Mouse (Mus musculus): ENCODE results near the gene Cacybp. TPM values are rescaled to one million over a fixed set of nuclear protein-coding genes. Genes with fewer than 3 reads are reported as not detected.

Cacybp gene
- polyA plus RNA-seq, 1 experiment: 39.9 TPM

- no peak overlapping the region for H3ac ChIP-seq (ENCODE audit: control insufficient read depth, insufficient read length)
- no peak overlapping the region for H3K4me3 ChIP-seq
- no peaks in the 10 kb centered on the region for H3K79me2 ChIP-seq (ENCODE audit: control insufficient read depth, insufficient read depth)
- no peak overlapping the region for H3K4me2 ChIP-seq (ENCODE audit: low read depth)
- TF ChIP-seq TCF12 (IDR thresholded peaks at IDR 0.05; ENCODE audit: insufficient read depth, poor library complexity, severe bottlenecking) (no peak), MYOG (IDR thresholded peaks at IDR 0.05; ENCODE audit: control insufficient read depth in 1 of 3, insufficient read depth in 1 of 3, insufficient read length in 2 of 3, low read depth in 2 of 3) (no peak)
- H3K27me3 ChIP-seq (ENCODE audit: control insufficient read depth, insufficient read depth, insufficient read length): no peaks in the 10 kb centered on the region
- no peaks in the 10 kb centered on the region for H3K36me3 ChIP-seq (ENCODE audit: control insufficient read depth, insufficient read depth)
Observed at GRCm38 (mm10) chr1:160238852-160239443, 26.3 kb upstream of the Cacybp start.

- H3K4me3 ChIP-seq: no peak overlapping the region
- no peaks in the 10 kb centered on the region for H3K27me3 ChIP-seq (ENCODE audit: control insufficient read depth, insufficient read depth, insufficient read length)
- no peak for TF ChIP-seq POLR2A (IDR thresholded peaks at IDR 0.05; ENCODE audit: insufficient read length, low read depth)
- TF ChIP-seq TCF3 (IDR thresholded peaks at IDR 0.05; ENCODE audit: insufficient read length, low read depth): no peak
- no peak for TF ChIP-seq SRF (IDR thresholded peaks at IDR 0.05; ENCODE audit: control insufficient read depth, insufficient read length, low read depth)
- no peak for TF ChIP-seq MYOD1 (IDR thresholded peaks at IDR 0.05; ENCODE audit: control insufficient read depth in 1 of 3, insufficient read length in 2 of 3, low read depth in 2 of 3)
- no peak for TF ChIP-seq MYOG (IDR thresholded peaks at IDR 0.05; ENCODE audit: control insufficient read depth in 1 of 3, insufficient read depth in 1 of 3, insufficient read length in 2 of 3, low read depth in 2 of 3)
- TF ChIP-seq E2F4 (IDR thresholded peaks at IDR 0.05; ENCODE audit: insufficient read depth): no peak
Observed at GRCm38 (mm10) chr1:160237981-160238380, 25.3 kb upstream of the Cacybp start.

GRCm38 (mm10) chr1:160233921-160234320 lies 21.2 kb upstream of the Cacybp start:
- no peaks in the 10 kb centered on the region for H3K36me3 ChIP-seq (ENCODE audit: control insufficient read depth, insufficient read depth)
- H3K4me3 ChIP-seq: no peak overlapping the region
- TF ChIP-seq TCF12 (IDR thresholded peaks at IDR 0.05; ENCODE audit: insufficient read depth, poor library complexity, severe bottlenecking) (no peak), POLR2A (IDR thresholded peaks at IDR 0.05; ENCODE audit: insufficient read length, low read depth) (no peak), REST (IDR thresholded peaks at IDR 0.05; ENCODE audit: insufficient read depth, insufficient read length) (no peak), USF1 (IDR thresholded peaks at IDR 0.05; ENCODE audit: low read depth) (no peak), E2F4 (IDR thresholded peaks at IDR 0.05; ENCODE audit: insufficient read depth) (no peak), MYOD1 (IDR thresholded peaks at IDR 0.05; ENCODE audit: control insufficient read depth in 1 of 3, insufficient read length in 2 of 3, low read depth in 2 of 3) (no peak), MYOG (IDR thresholded peaks at IDR 0.05; ENCODE audit: control insufficient read depth in 1 of 3, insufficient read depth in 1 of 3, insufficient read length in 2 of 3, low read depth in 2 of 3) (no peak), POLR2AphosphoS2 (IDR thresholded peaks at IDR 0.05; ENCODE audit: insufficient read length, low read depth) (no peak), SRF (IDR thresholded peaks at IDR 0.05; ENCODE audit: control insufficient read depth, insufficient read length, low read depth) (no peak), CEBPB (IDR thresholded peaks at IDR 0.05; ENCODE audit: insufficient read depth, poor library complexity, severe bottlenecking) (no peak), TCF3 (IDR thresholded peaks at IDR 0.05; ENCODE audit: insufficient read length, low read depth) (no peak), MAX (IDR thresholded peaks at IDR 0.05; ENCODE audit: low read depth) (no peak)
- no peaks in the 10 kb centered on the region for H3K27me3 ChIP-seq (ENCODE audit: control insufficient read depth, insufficient read depth, insufficient read length)
- peak overlapping the region; percentile 16 for H3K4me2 ChIP-seq (ENCODE audit: low read depth)
- no peaks in the 10 kb centered on the region for H3K79me2 ChIP-seq (ENCODE audit: control insufficient read depth, insufficient read depth)
- no peak overlapping the region for H3ac ChIP-seq (ENCODE audit: control insufficient read depth, insufficient read length)

More at GRCm38 (mm10) chr1:160237981-160238380, 25.3 kb upstream of the Cacybp start:
- Histone ChIP-seq H3K79me2 (ENCODE audit: control insufficient read depth, insufficient read depth) (no peaks in the 10 kb centered on the region), H3K36me3 (ENCODE audit: control insufficient read depth, insufficient read depth) (no peaks in the 10 kb centered on the region), H3ac (ENCODE audit: control insufficient read depth, insufficient read length) (no peak overlapping the region), H3K4me2 (ENCODE audit: low read depth) (no peak overlapping the region)

GRCm38 (mm10) chr1:160232113-160232512 lies 19.4 kb upstream of the Cacybp start:
- TF ChIP-seq CEBPB (IDR thresholded peaks at IDR 0.05; ENCODE audit: insufficient read depth, poor library complexity, severe bottlenecking): no peak
- no peak for TF ChIP-seq TCF3 (IDR thresholded peaks at IDR 0.05; ENCODE audit: insufficient read length, low read depth)
- no peak for TF ChIP-seq TCF12 (IDR thresholded peaks at IDR 0.05; ENCODE audit: insufficient read depth, poor library complexity, severe bottlenecking)
- TF ChIP-seq REST (IDR thresholded peaks at IDR 0.05; ENCODE audit: insufficient read depth, insufficient read length): no peak
- no peak for TF ChIP-seq POLR2AphosphoS2 (IDR thresholded peaks at IDR 0.05; ENCODE audit: insufficient read length, low read depth)
- no peak for TF ChIP-seq MAX (IDR thresholded peaks at IDR 0.05; ENCODE audit: low read depth)
- no peak for TF ChIP-seq USF1 (IDR thresholded peaks at IDR 0.05; ENCODE audit: low read depth)
- no peak for TF ChIP-seq SRF (IDR thresholded peaks at IDR 0.05; ENCODE audit: control insufficient read depth, insufficient read length, low read depth)
- H3K4me2 ChIP-seq (ENCODE audit: low read depth): no peak overlapping the region

GRCm38 (mm10) chr1:160231013-160231412 lies 18.3 kb upstream of the Cacybp start:
- Histone ChIP-seq H3ac (ENCODE audit: control insufficient read depth, insufficient read length) (no peak overlapping the region), H3K79me2 (ENCODE audit: control insufficient read depth, insufficient read depth) (no peaks in the 10 kb centered on the region), H3K4me2 (ENCODE audit: low read depth) (peak overlapping the region; percentile 20), H3K4me3 (no peak overlapping the region), H3K36me3 (ENCODE audit: control insufficient read depth, insufficient read depth) (no peaks in the 10 kb centered on the region), H3K27me3 (ENCODE audit: control insufficient read depth, insufficient read depth, insufficient read length) (no peaks in the 10 kb centered on the region)
- TF ChIP-seq TCF12 (IDR thresholded peaks at IDR 0.05; ENCODE audit: insufficient read depth, poor library complexity, severe bottlenecking): no peak
- TF ChIP-seq POLR2AphosphoS2 (IDR thresholded peaks at IDR 0.05; ENCODE audit: insufficient read length, low read depth): no peak
- TF ChIP-seq MYOG (IDR thresholded peaks at IDR 0.05; ENCODE audit: control insufficient read depth in 1 of 3, insufficient read depth in 1 of 3, insufficient read length in 2 of 3, low read depth in 2 of 3): no peak
- no peak for TF ChIP-seq MAX (IDR thresholded peaks at IDR 0.05; ENCODE audit: low read depth)
- TF ChIP-seq TCF3 (IDR thresholded peaks at IDR 0.05; ENCODE audit: insufficient read length, low read depth): no peak
- TF ChIP-seq POLR2A (IDR thresholded peaks at IDR 0.05; ENCODE audit: insufficient read length, low read depth): no peak
- TF ChIP-seq E2F4 (IDR thresholded peaks at IDR 0.05; ENCODE audit: insufficient read depth): no peak
- TF ChIP-seq CEBPB (IDR thresholded peaks at IDR 0.05; ENCODE audit: insufficient read depth, poor library complexity, severe bottlenecking): no peak
- no peak for TF ChIP-seq REST (IDR thresholded peaks at IDR 0.05; ENCODE audit: insufficient read depth, insufficient read length)
- TF ChIP-seq SRF (IDR thresholded peaks at IDR 0.05; ENCODE audit: control insufficient read depth, insufficient read length, low read depth): no peak
- no peak for TF ChIP-seq MYOD1 (IDR thresholded peaks at IDR 0.05; ENCODE audit: control insufficient read depth in 1 of 3, insufficient read length in 2 of 3, low read depth in 2 of 3)
- no peak for TF ChIP-seq USF1 (IDR thresholded peaks at IDR 0.05; ENCODE audit: low read depth)

More at GRCm38 (mm10) chr1:160232113-160232512, 19.4 kb upstream of the Cacybp start:
- Histone ChIP-seq H3K36me3 (ENCODE audit: control insufficient read depth, insufficient read depth) (no peaks in the 10 kb centered on the region), H3K79me2 (ENCODE audit: control insufficient read depth, insufficient read depth) (no peaks in the 10 kb centered on the region), H3K4me3 (no peak overlapping the region), H3K27me3 (ENCODE audit: control insufficient read depth, insufficient read depth, insufficient read length) (no peaks in the 10 kb centered on the region), H3ac (ENCODE audit: control insufficient read depth, insufficient read length) (no peak overlapping the region)
